Comparison of ENCODE assay signal across 18 mouse cellular contexts in the genomic region with DNA sequence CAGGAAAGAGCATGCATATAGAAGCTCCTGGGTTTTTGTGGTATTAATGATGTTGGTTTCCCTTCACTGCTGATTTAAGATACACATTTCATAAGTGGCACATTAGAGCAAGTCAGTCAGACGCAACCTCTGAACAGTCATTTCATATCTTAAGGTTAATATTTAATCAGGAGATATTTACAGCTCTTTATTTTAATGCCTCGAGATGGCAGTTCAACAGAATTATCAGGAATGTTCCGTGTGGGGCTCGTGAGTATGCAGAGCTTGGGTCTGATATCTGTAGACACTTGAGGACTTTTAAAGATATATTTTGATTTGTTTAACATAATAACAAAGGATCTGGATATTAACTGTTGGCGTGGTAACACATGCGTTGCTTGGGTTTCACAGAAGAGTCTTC.
"Had no signal": no experiment of that assay in that cellular context is flagged by ENCODE, and none has a peak within 500 bp of the region (broad histone marks: within the 10 kb centered on the region; RNA-seq: fewer than 3 reads in every experiment).

No protein-coding gene starts in this region.

- H3K9ac ChIP-seq: liver, embryonic 13.5 days; liver, embryonic 15.5 days; liver, postnatal 0 days; lung, embryonic 15.5 days; midbrain, embryonic 13.5 days; midbrain, embryonic 15.5 days; neural tube, embryonic 12.5 days had no signal

- H3K4me2 ChIP-seq: liver, embryonic 13.5 days; liver, embryonic 15.5 days; lung, embryonic 15.5 days; midbrain, embryonic 11.5 days; midbrain, embryonic 13.5 days; midbrain, embryonic 15.5 days; neural tube, embryonic 12.5 days had no signal

- H3K9me3 ChIP-seq: liver, embryonic 13.5 days; liver, embryonic 15.5 days; lung, embryonic 15.5 days; midbrain, embryonic 13.5 days; midbrain, embryonic 15.5 days; neural tube, embryonic 12.5 days had no signal

- H3K4me1 ChIP-seq: liver, embryonic 13.5 days; liver, embryonic 15.5 days; lung, embryonic 15.5 days; megakaryocyte, embryonic 14.5 days had no signal

- ATAC-seq: liver, postnatal 0 days; midbrain, embryonic 13.5 days; midbrain, embryonic 15.5 days had no signal

- H3K27ac ChIP-seq: liver, embryonic 13.5 days; liver, embryonic 15.5 days; lung, embryonic 15.5 days; macrophage; midbrain, embryonic 13.5 days; midbrain, embryonic 15.5 days; neural tube, embryonic 12.5 days had no signal

- H3K4me3 ChIP-seq: liver, embryonic 13.5 days; liver, embryonic 15.5 days; lung, embryonic 15.5 days; megakaryocyte, embryonic 14.5 days; midbrain, embryonic 13.5 days; midbrain, embryonic 15.5 days; neural tube, embryonic 12.5 days had no signal

- H3K36me3 ChIP-seq: liver, embryonic 13.5 days; liver, embryonic 15.5 days; lung, embryonic 15.5 days; midbrain, embryonic 13.5 days; midbrain, embryonic 15.5 days; neural tube, embryonic 12.5 days had no signal

- DNase-seq: liver, embryonic 13.5 days; liver, postnatal 0 days; lung, adult 2 months; lung, postnatal 10 days; lung, postnatal 36 days; right cerebral cortex, postnatal 25 days; right cerebral cortex, postnatal 4 days; thymus, adult 2 months; thymus, postnatal 25 days; thymus, postnatal 4 days had no signal

- H3K27me3 ChIP-seq: liver, embryonic 13.5 days; liver, embryonic 15.5 days; lung, embryonic 15.5 days; megakaryocyte, embryonic 14.5 days; midbrain, embryonic 13.5 days; midbrain, embryonic 15.5 days; neural tube, embryonic 12.5 days had no signal
